Mouse (Mus musculus): ENCODE results near the gene Raf1. TPM values are rescaled to one million over a fixed set of nuclear protein-coding genes. Genes with fewer than 3 reads are reported as not detected.
A peak's percentile ranks its signal among the peaks of the same experiment; 100 is the strongest.

Raf1 gene
- polyA plus RNA-seq (2015; fragmentation: Nextera tagmentation; extraction: Ambion mirVana): 124 and 136 TPM in 2 replicates

- H3K27ac ChIP-seq (replicated peaks): peak within 1 kb of the TSS; percentile 100
- H3K9me3 ChIP-seq: no peaks in the 10 kb centered on the region
- H3K27me3 ChIP-seq: no peaks in the 10 kb centered on the region
- 1% methylated on average over 51 of the region's 51 CpGs for WGBS
- no peaks in the 10 kb centered on the region for H3K36me3 ChIP-seq
- peaks cover 28% of the 10 kb centered on the region for H3K4me1 ChIP-seq (replicated peaks)
- H3K4me3 ChIP-seq: peak within 1 kb of the TSS; percentile 97
- peak within 1 kb of the TSS; percentile 99 for H3K9ac ChIP-seq
- peak within 1 kb of the TSS; percentile 71 for H3K4me2 ChIP-seq
- peak; percentile 99 for ATAC-seq (ENCODE audit: low FRiP score, low read depth)
These were observed at the start of gene Raf1 for GRCm38 (mm10) chr6:115676452-115677128. Gene Raf1, minus strand, starts transcription at chr6:115676635.

GRCm38 (mm10) chr6:115722246-115722645 lies 45.8 kb upstream of the Raf1 start:
- Histone ChIP-seq H3K4me1 (replicated peaks) (peaks cover 10% of the 10 kb centered on the region), H3K9ac (no peak overlapping the region), H3K36me3 (no peaks in the 10 kb centered on the region), H3K4me2 (no peak overlapping the region), H3K4me3 (no peak overlapping the region), H3K27ac (replicated peaks) (no peak overlapping the region), H3K27me3 (no peaks in the 10 kb centered on the region), H3K9me3 (no peaks in the 10 kb centered on the region)
- WGBS: 87% methylated on average over 5 of the region's 5 CpGs
- ATAC-seq (ENCODE audit: low FRiP score, low read depth): no peak

- peak; percentile 90 for ATAC-seq (ENCODE audit: low FRiP score, low read depth)
- Histone ChIP-seq H3K4me3 (peak overlapping the region; percentile 25), H3K4me2 (peak overlapping the region; percentile 62), H3K9ac (no peak overlapping the region), H3K4me1 (replicated peaks) (peaks cover 18% of the 10 kb centered on the region), H3K27me3 (no peaks in the 10 kb centered on the region), H3K36me3 (no peaks in the 10 kb centered on the region), H3K27ac (replicated peaks) (0 out of 2 replicates have a peak overlapping the region, but pooled peaks have one; percentile 30), H3K9me3 (no peaks in the 10 kb centered on the region)
- 2% methylated on average over 15 of the region's 15 CpGs for WGBS
These were observed 41.5 kb upstream of the Raf1 start for GRCm38 (mm10) chr6:115717715-115718558.

GRCm38 (mm10) chr6:115717101-115717652 lies 40.7 kb upstream of the Raf1 start:
- Histone ChIP-seq H3K36me3 (no peaks in the 10 kb centered on the region), H3K4me3 (peak overlapping the region; percentile 25; the same call in 1 of the 2 replicates), H3K27ac (replicated peaks) (0 out of 2 replicates have a peak overlapping the region, but pooled peaks have one; percentile 9), H3K4me2 (peak overlapping the region; percentile 62), H3K4me1 (replicated peaks) (peaks cover 18% of the 10 kb centered on the region), H3K9me3 (no peaks in the 10 kb centered on the region), H3K27me3 (no peaks in the 10 kb centered on the region), H3K9ac (no peak overlapping the region)
- peak; percentile 65; the same call in 1 of the 2 replicates for ATAC-seq (ENCODE audit: low FRiP score, low read depth)
- 19% methylated on average over 8 of the region's 8 CpGs for WGBS

- H3K27ac ChIP-seq (replicated peaks): no peak overlapping the region
- H3K9ac ChIP-seq: no peak overlapping the region
- 77% methylated on average over 3 of the region's 3 CpGs for WGBS
- H3K27me3 ChIP-seq: no peaks in the 10 kb centered on the region
- H3K9me3 ChIP-seq: no peaks in the 10 kb centered on the region
- H3K36me3 ChIP-seq: no peaks in the 10 kb centered on the region
- no peak for ATAC-seq (ENCODE audit: low FRiP score, low read depth)
- H3K4me1 ChIP-seq (replicated peaks): no peaks in the 10 kb centered on the region
- H3K4me3 ChIP-seq: no peak overlapping the region
- no peak overlapping the region for H3K4me2 ChIP-seq
These were observed 34.8 kb upstream of the Raf1 start for GRCm38 (mm10) chr6:115711261-115711660.

GRCm38 (mm10) chr6:115702901-115703300 lies 26.5 kb upstream of the Raf1 start:
- WGBS: 69% methylated on average over 5 of the region's 5 CpGs
- no peak for ATAC-seq (ENCODE audit: low FRiP score, low read depth)

GRCm38 (mm10) chr6:115701302-115701701 lies 24.9 kb upstream of the Raf1 start:
- ATAC-seq (ENCODE audit: low FRiP score, low read depth): no peak

More at GRCm38 (mm10) chr6:115702901-115703300, 26.5 kb upstream of the Raf1 start:
- H3K4me2 ChIP-seq: no peak overlapping the region
- no peak overlapping the region for H3K27ac ChIP-seq (replicated peaks)
- no peaks in the 10 kb centered on the region for H3K9me3 ChIP-seq
- H3K27me3 ChIP-seq: no peaks in the 10 kb centered on the region
- no peak overlapping the region for H3K4me3 ChIP-seq
- H3K4me1 ChIP-seq (replicated peaks): 0 out of 2 replicates have a peak, but pooled peaks cover 3% of the 10 kb centered on the region
- H3K9ac ChIP-seq: no peak overlapping the region
- no peaks in the 10 kb centered on the region for H3K36me3 ChIP-seq

GRCm38 (mm10) chr6:115700778-115701177 lies 24.3 kb upstream of the Raf1 start:
- no peak overlapping the region for H3K4me2 ChIP-seq
- 100% methylated on average over 1 of the region's 1 CpGs for WGBS
- no peak overlapping the region for H3K27ac ChIP-seq (replicated peaks)
- H3K9ac ChIP-seq: no peak overlapping the region
- 0 out of 2 replicates have a peak, but pooled peaks cover 6% of the 10 kb centered on the region for H3K4me1 ChIP-seq (replicated peaks)
- ATAC-seq (ENCODE audit: low FRiP score, low read depth): no peak
- no peaks in the 10 kb centered on the region for H3K36me3 ChIP-seq
- no peaks in the 10 kb centered on the region for H3K27me3 ChIP-seq
- H3K4me3 ChIP-seq: no peak overlapping the region
- H3K9me3 ChIP-seq: no peaks in the 10 kb centered on the region

More at GRCm38 (mm10) chr6:115701302-115701701, 24.9 kb upstream of the Raf1 start:
- Histone ChIP-seq H3K9ac (no peak overlapping the region), H3K27ac (replicated peaks) (no peak overlapping the region), H3K4me2 (no peak overlapping the region), H3K36me3 (no peaks in the 10 kb centered on the region), H3K27me3 (no peaks in the 10 kb centered on the region), H3K4me1 (replicated peaks) (0 out of 2 replicates have a peak, but pooled peaks cover 6% of the 10 kb centered on the region), H3K4me3 (no peak overlapping the region), H3K9me3 (no peaks in the 10 kb centered on the region)
- 53% methylated on average over 11 of the region's 11 CpGs for WGBS

- no peaks in the 10 kb centered on the region for H3K36me3 ChIP-seq
- H3K4me3 ChIP-seq: no peak overlapping the region
- no peaks in the 10 kb centered on the region for H3K9me3 ChIP-seq
- H3K4me2 ChIP-seq: no peak overlapping the region
- no peak for ATAC-seq (ENCODE audit: low FRiP score, low read depth)
- no peaks in the 10 kb centered on the region for H3K27me3 ChIP-seq
- H3K9ac ChIP-seq: no peak overlapping the region
- 0 out of 2 replicates have a peak, but pooled peaks cover 6% of the 10 kb centered on the region for H3K4me1 ChIP-seq (replicated peaks)
- WGBS: 88% methylated on average over 4 of the region's 4 CpGs
- H3K27ac ChIP-seq (replicated peaks): no peak overlapping the region
These were observed 22.3 kb upstream of the Raf1 start for GRCm38 (mm10) chr6:115698699-115699098.

- Histone ChIP-seq H3K27ac (replicated peaks) (no peak overlapping the region), H3K9ac (no peak overlapping the region), H3K4me2 (no peak overlapping the region), H3K4me3 (no peak overlapping the region), H3K4me1 (replicated peaks) (0 out of 2 replicates have a peak, but pooled peaks cover 6% of the 10 kb centered on the region), H3K9me3 (no peaks in the 10 kb centered on the region), H3K36me3 (no peaks in the 10 kb centered on the region), H3K27me3 (no peaks in the 10 kb centered on the region)
- 41% methylated on average over 17 of the region's 17 CpGs for WGBS
- ATAC-seq (ENCODE audit: low FRiP score, low read depth): no peak
These were observed 21.5 kb upstream of the Raf1 start for GRCm38 (mm10) chr6:115697739-115698558.

- WGBS: 87% methylated on average over 7 of the region's 7 CpGs
- ATAC-seq (ENCODE audit: low FRiP score, low read depth): no peak
These were observed 20.3 kb upstream of the Raf1 start for GRCm38 (mm10) chr6:115696707-115697215.

More at GRCm38 (mm10) chr6:115696707-115697215, 20.3 kb upstream of the Raf1 start:
- H3K27ac ChIP-seq (replicated peaks): no peak overlapping the region
- H3K4me2 ChIP-seq: no peak overlapping the region
- H3K9me3 ChIP-seq: no peaks in the 10 kb centered on the region
- 0 out of 2 replicates have a peak, but pooled peaks cover 6% of the 10 kb centered on the region for H3K4me1 ChIP-seq (replicated peaks)
- no peak overlapping the region for H3K4me3 ChIP-seq
- H3K27me3 ChIP-seq: no peaks in the 10 kb centered on the region
- H3K36me3 ChIP-seq: no peaks in the 10 kb centered on the region
- H3K9ac ChIP-seq: no peak overlapping the region

All from hindbrain, embryonic 15.5 days (tissue).